Mouse (Mus musculus) cerebellum, adult 2 months (tissue): ENCODE results near the gene Cpeb3.

ENCODE experiments used
- CTCF ChIP-seq: fragments of 200-500 bp; IDR thresholded peaks from 2 replicates; pipeline ENCODE4 v1.5.1; 2011; ENCODE audit warnings: low read depth, mild to moderate bottlenecking, control low read depth, low read length, moderate library complexity, borderline replicate concordance; ENCODE audit not compliant: insufficient read depth
- POLR2A ChIP-seq: fragments of 200-500 bp; IDR thresholded peaks from 2 replicates; pipeline ENCODE4 v1.6.1; 2011; ENCODE audit warnings: low read length, control low read depth, borderline replicate concordance; ENCODE audit not compliant: insufficient read depth

DNA sequence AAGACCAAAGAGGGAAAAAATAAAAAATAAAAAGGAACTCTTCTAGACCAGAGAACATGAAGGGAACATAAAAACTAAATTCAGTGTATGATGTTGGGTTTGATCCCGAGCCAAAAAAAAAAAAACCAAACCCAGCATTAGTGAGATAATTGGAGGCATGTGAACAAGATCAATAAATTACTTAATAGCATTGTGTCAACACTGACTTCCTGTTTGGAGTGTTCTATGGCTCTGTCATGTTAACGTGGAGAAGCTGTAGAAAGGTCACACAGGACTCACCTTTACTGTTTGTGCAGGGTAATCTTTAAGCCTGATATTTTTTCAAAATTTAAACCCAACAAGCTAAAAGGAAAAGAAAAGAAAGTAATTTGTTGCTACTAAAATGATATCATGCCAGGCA, 34.3 kb upstream of the Cpeb3 start:
- TF ChIP-seq POLR2A (no peak), CTCF (no peak)
